Mouse (Mus musculus): ENCODE results near the gene Slc32a1.

The Slc32a1 gene

DNA sequence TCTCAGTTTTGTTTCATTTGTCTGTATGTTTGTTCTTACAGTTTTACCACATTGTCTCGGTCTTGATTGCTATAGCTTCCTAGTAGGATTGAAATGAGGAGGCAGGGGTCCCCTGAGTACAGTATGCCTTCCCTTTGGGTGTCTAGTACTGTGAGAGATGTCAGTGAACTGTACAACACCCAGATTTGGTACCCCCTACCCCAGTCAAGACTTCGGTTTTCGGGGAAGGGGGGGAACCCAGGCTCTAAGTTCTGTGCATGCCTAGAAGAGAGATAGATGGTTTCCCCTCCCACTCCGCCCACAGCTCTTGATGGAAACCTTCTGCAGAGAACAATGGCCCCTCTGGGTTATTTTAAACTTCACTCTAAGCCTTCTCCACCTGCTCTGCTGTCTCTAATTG, 54.5 kb downstream of the Slc32a1 start, which contains the start of gene Ppp1r16b:
TSS of gene Ppp1r16b (plus strand) at position 301 of the 400 bp plus-strand sequence.
- no peak for DNase-seq
